Mouse (Mus musculus): ENCODE measurements around the gene Fam222a.
A peak's percentile ranks its signal among the peaks of the same experiment; 100 is the strongest.

Gene Fam222a

GRCm38 (mm10) chr5:114557765-114558731 lies 9.8 kb upstream of the Fam222a start:
- no peak for DNase-seq (ENCODE audit: low spot score in 2 of 2)

- DNase-seq (ENCODE audit: low spot score in 2 of 2) = no peak
These were observed 7.3 kb upstream of the Fam222a start for GRCm38 (mm10) chr5:114560533-114560936.

- no peak for DNase-seq (ENCODE audit: low spot score in 2 of 2)
These were observed 6.9 kb upstream of the Fam222a start for GRCm38 (mm10) chr5:114560965-114561364.

DNA sequence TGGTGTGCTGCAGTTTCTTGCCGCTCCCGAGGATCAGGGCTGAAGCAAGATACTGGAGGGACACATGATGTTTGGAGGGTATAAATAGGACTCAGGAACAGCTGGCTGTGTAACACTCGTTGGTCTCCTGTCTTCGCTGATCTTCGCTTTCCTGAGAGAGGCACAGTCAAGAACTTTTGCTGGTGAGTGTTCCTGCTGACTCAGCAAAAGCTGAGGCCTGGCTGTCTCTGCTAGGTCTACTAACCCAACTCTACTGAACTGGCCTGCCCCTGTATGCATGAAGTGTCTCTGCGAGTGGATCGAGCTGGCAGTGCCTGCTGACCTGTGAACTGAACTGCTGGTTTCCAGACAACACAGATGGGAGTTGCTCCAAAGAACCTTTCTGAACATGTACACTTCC lies 3.8 kb upstream of the Fam222a start:
- no peak for DNase-seq (ENCODE audit: low spot score in 2 of 2)

DNA sequence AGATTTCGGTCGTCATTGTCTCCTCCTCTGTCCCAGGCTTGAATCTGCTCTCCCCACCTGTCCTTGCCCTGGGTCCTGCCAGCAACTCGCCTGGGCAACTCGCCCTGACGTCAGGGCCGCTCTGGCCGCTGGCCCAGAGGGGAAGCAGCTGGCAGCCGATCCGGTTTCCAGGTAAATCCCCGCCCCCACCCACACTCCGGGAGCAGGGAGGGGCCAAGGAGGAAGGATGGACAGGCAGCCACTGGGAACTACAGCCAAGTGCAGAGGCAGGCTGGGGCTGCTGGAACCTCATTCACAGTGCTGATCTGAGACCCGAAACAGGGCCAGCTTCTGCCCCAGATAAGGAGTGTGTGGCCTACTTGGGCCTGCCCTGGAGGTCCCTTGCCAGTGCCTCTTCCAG lies 2.5 kb upstream of the Fam222a start:
- peak; percentile 66 to 68 for DNase-seq (ENCODE audit: low spot score in 2 of 2)

DNA sequence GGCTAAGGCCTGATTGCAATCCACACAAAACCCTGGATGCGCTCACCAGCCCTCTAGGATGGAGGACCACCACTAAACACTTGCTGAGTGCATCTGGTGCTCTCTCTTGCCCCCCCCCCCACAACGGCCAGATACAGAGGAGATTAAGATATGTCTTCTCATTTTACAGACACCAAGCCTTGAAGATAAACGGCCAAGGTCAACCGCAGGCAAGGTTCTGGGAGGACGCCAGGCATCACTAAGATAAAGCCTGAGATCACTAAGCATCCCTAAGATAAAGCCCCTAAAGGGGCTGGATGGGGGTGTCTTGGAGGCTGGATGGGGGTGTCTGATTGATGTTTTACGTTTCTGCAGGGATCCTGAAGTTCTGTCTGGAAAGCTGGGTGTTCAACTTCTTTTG lies 2.1 kb upstream of the Fam222a start:
- DNase-seq (ENCODE audit: low spot score in 2 of 2) = no peak

DNA sequence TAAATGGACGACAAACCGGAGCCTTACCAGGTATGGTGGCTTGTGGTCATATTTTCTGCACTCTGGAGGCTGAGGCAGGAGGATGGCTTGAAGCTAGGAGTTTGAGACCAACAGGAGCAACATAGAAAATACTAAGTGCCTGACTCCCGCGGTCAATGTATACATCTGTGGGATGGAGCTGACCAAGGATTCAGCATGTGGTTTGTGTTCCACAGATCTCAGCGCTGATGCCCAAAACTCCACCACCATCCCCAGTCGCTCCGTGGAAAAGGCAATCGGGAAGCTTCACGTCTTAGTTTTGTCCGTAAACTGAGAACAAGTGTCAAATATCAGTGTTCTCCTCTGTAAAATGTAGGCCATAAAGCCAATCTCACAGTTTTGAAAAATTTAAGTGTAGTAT lies 1.4 kb upstream of the Fam222a start:
- DNase-seq (ENCODE audit: low spot score in 2 of 2) = no peak

- DNase-seq (ENCODE audit: low spot score in 2 of 2) = peak; percentile 89 to 96
These were observed 720 bp upstream of the Fam222a start for GRCm38 (mm10) chr5:114567075-114567517.

GRCm38 (mm10) chr5:114568818-114569217 lies 1.0 kb downstream of the Fam222a start:
- no peak for DNase-seq (ENCODE audit: low spot score in 2 of 2)

DNA sequence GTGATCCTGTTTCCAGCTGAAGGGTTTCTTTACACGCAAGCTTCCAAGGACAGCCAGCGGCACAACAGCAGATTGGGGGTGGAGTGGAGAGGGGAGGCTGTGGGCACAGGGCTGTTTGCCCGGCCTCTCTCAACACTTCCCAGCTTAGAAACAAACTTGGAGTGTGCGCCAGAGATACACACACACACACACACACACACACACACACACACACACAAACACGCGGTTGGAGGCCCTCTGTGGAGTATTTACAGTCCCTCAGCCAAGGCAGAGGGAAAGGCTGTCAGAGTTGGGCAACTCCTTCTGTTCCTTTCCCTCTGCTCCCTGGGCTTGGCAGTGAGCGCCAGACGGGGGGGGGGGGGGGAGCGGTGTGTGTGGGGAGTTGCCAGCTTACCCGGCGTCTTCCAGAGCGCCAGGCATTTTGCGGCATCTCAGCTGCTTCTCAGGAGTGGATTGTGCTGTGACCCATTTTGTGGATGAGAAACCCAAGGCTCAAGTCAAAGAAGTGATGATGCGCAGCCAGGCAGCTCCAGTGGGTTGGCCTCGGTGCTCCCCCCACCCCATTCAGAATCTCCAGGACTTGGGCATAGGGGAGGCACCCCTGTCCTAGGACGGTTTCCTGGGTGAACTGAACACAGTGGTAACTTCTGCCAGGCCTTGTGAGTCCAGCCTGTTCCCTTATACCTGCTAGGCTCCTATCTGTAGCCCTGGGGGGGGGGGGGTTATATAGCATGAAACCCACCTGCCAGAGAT lies 2.3 kb downstream of the Fam222a start:
- peak in 1 of 2 experiments; percentile 35 for DNase-seq (ENCODE audit: low spot score in 2 of 2)

DNA sequence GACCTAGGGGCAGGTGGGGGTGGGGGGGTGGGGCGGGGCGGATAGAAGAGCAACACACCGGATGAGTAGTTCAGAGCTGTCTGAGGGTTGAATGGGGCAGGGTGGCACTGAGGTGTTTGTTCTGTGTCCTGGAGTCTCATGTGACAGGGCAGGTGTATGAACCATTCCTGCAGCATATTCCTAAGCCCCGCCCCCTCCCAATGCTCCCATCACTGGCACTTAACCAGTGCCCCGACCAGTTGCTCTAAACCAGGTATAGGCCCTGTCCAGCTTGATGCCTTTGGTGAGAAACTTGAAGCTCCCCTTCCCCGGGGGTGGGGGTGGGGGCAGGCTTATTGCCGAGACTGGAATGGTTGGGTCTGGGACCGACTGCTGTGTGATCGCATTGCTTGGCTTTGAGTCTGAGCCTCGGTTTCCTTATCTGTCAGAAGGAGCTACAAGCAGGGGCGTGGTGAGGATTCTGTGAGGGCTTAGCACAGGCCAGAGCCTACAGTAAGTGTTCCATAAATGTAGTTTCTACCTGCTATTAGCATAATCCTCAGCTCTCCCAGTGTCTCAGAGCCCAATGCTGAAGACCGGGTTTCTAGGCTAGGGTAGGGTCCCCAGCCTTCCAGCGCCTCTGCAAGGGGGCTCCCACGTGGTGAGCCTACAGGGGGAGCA lies 3.1 kb downstream of the Fam222a start:
- DNase-seq (ENCODE audit: low spot score in 2 of 2) = no peak

DNA sequence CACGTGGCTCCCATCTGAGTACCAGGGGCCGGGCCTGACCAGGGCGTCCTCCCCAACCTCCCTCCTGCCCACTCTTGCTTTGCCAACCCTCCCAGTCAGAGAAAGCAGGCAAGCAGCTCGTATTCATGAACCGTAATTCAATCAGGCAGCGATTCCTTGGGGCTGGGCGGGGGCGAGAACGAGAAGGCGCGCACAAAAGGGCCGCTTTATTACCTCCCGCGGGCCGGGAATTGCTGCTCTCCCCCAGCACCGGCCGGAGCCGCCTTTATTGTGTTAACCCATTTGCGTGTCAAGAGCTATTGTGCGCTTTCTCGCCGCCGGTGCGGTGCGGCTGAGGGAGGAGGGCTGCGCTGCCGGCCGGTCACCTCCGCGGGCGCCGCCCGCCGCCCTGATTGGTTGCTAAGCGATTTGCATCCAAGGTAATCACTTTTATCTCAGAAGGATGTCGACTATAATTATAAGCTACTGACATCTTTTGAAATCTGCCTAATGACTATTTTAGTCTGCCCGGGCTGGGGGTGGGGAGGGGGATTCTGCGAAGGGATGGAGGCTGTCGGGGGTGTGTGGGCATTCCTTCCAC lies 3.7 kb downstream of the Fam222a start:
- DNase-seq (ENCODE audit: low spot score in 2 of 2) = no peak

DNA sequence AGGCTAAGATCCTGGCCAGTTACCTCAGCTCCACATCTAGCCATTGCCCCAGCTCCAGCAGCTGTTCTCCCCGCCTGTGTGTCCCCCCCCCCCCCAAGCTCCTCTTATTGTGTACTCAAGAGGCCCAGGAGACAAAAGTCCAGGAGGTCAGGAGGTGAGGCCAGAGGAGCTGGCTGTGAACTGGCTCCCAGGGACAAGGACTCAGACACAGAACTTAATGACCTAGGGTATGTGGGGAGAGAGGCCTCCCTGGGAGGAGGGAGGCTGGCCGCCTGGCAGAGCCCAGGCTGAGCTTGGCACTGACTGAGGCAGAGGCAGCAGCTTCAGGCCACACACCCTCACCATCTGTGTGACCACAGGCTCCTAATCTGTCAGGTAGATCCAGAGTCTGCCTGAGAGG lies 5.2 kb downstream of the Fam222a start:
- DNase-seq (ENCODE audit: low spot score in 2 of 2) = no peak

DNA sequence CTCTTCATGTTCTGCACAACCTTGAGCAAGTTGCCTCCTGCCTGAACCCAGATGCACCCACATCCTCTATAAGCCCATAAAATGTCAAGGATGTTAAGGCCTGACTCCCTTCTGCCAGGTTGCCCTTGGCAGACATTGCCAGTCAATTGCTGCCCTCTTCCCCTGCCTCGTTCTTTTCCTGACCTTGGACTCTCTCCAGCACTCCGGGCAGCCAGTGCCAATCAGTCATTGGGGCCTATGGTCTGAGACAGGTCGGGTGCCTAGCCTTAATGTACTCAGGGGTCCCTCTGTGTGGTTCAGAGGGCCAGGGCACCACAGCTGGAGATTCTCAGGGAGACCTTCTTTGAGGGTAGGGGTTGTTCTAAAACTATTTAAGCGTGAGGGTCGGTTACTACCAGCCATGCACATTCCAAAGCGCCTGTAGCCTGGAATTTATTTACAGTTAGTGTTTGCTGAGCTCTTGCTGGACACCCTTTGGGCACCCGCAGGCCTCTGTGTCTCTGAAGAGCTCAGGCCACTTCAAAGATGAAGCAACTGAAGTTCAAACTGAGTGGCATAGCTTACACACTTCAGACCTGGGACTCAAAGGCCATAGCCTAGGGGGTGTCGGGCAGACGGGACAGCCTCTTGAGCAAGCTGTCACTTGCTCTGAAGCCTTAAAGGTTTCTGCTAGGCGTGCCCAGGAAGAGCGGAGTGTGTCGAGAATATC lies 6.3 kb downstream of the Fam222a start:
- no peak for DNase-seq (ENCODE audit: low spot score in 2 of 2)

GRCm38 (mm10) chr5:114575010-114575409 lies 7.2 kb downstream of the Fam222a start:
- no peak for DNase-seq (ENCODE audit: low spot score in 2 of 2)

DNA sequence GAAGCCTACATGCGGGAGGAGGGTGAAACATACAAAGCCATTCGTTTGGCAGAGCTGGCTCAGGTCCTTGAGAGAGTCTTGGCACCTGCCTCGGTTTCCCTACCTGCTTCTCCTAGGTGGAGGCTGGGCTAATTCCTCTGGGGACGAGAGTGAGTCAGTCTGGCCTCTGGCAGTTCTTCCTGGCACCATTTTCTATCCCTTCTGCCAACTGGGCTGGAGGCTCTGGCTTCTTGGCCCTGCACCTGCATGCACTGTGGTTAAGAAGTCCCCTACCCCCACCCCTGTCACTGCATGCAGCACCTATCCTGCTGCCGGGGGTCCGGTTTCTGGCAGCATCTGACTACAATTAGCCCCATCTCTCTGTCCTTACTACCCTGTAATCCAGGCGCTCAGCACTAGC lies 7.7 kb downstream of the Fam222a start:
- DNase-seq (ENCODE audit: low spot score in 2 of 2) = no peak

GRCm38 (mm10) chr5:114575986-114576605 lies 8.3 kb downstream of the Fam222a start:
- no peak for DNase-seq (ENCODE audit: low spot score in 2 of 2)

DNA sequence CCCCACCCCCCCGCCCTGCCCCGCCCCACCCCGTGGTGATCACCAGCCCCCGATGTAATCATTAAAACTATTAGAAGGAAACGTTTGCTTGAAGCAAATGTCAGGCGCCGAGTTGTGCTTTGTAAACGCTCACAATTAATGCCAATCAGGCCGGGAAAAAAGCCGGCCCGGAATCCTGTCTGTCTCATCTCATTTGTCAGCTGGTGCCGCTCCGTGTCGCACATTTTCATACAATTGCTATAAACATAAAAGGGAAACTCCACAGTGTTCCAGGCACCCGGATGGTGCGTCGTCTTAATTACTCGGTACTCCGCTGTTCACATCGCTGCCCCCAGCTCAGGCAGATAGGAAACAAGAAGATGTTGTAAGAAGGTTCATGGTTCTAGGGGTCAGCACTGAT lies 10.5 kb downstream of the Fam222a start:
- DNase-seq (ENCODE audit: low spot score in 2 of 2) = no peak

DNA sequence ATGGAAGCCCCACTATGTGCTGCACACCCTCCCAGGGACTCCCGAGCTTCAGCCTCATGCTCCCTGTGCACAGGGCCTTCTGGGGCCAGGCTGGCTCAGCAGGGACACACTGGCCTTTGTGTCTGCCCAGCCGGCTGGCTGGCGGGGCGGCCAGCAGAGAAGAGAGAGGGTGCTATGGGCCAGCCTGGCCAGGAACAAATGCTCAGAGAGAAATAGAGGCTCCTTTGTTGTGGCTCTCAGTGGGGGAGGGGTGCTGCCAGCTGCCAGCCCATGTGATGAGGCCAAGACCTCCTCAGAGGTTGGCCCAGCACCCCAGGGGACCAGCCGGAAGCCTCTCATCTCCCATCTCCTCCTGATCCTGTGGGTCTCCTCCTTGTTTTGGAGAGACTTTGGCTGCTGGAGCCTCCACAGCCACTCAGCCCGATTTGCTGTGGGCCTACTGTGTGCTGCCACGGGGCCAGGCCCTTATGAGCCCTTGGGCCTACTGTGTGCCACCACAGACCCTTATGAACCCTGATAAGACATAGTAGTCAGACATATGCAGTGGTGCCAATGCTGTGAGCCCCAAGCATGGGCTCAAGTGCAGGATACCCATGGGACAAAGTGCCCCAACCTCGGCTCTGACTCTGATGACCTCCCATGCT lies 12.0 kb downstream of the Fam222a start:
- no peak for DNase-seq (ENCODE audit: low spot score in 2 of 2)

DNA sequence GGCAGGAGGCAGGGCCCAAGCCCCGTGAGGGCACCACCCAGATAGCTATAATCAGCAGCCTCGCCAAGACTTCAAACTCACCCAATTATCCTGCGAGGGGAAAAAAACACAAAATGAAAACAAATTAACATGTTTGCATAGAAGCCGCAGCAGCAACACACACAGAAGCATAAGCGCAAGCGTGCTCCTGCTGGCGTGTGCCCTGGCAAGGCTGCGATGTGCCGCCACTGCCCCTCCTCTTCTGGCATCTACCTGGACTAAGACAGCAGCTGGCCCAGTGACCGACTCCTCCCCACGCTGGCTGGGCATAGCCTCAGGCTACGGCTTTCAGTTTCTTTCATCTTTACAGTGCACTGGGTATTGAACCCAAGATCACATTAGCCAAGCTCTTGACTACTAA lies 13.7 kb downstream of the Fam222a start:
- no peak for DNase-seq (ENCODE audit: low spot score in 2 of 2)
